Mouse (Mus musculus) stomach, embryonic 16.5 days (tissue): ENCODE measurements around the gene Kalrn. TPM values are rescaled to one million over a fixed set of nuclear protein-coding genes. Genes with fewer than 3 reads are reported as not detected.
A peak's percentile ranks its signal among the peaks of the same experiment; 100 is the strongest.

Source experiments
- ATAC-seq: fragments of 200-750 bp; cut with Nextera tagmentation; 2 replicates; pipeline ENCODE4 v1.8.0; 2017; ENCODE audit warnings: moderate number of reproducible peaks, moderate TSS enrichment; ENCODE audit not compliant: insufficient read depth, low FRiP score
- H3K27ac ChIP-seq: fragments of 300-500 bp; sonication (generic); 2 replicates; pipeline ENCODE4 v1.5.1; 2014; ENCODE audit warnings: low read length
- H3K27me3 ChIP-seq: fragments of 300-500 bp; sonication (generic); 2 replicates; pipeline ENCODE4 v1.6.1; 2014; ENCODE audit warnings: low read length, control low read depth, mixed read lengths; ENCODE audit not compliant: control insufficient read depth, insufficient read depth
- H3K36me3 ChIP-seq: fragments of 300-500 bp; sonication (generic); 2 replicates; pipeline ENCODE4 v1.6.1; 2014; ENCODE audit warnings: low read length; ENCODE audit not compliant: control insufficient read depth, insufficient read depth
- H3K4me1 ChIP-seq: fragments of 300-500 bp; sonication (generic); 2 replicates; pipeline ENCODE4 v1.6.1; 2014; ENCODE audit warnings: low read length, control low read depth, mixed read lengths; ENCODE audit not compliant: control insufficient read depth, insufficient read depth
- H3K4me2 ChIP-seq: fragments of 300-500 bp; sonication (generic); 2 replicates; pipeline ENCODE4 v1.6.1; 2014; ENCODE audit warnings: low read depth, low read length, mixed read lengths
- H3K4me3 ChIP-seq: fragments of 300-500 bp; sonication (generic); replicated peaks from 2 replicates; pipeline ENCODE4 v1.5.1; 2014; ENCODE audit warnings: mild to moderate bottlenecking, low read length
- H3K9ac ChIP-seq: fragments of 300-500 bp; sonication (generic); 2 replicates; pipeline ENCODE4 v1.6.1; 2014; ENCODE audit warnings: low read length
- H3K9me3 ChIP-seq: fragments of 300-500 bp; sonication (generic); replicated peaks from 2 replicates; pipeline ENCODE4 v1.6.1; 2016; ENCODE audit warnings: low read length, control low read depth; ENCODE audit not compliant: control insufficient read depth
- WGBS: fragments of 180-500 bp; shearing (Covaris S2); extraction: QIAGEN DNeasy Blood & Tissue Kit; methylation state at CpG from one replicate; pipeline ENCODE4 v1.1.7; 2014; 5-methylcytosine and 5-hydroxymethylcytosine counted together
- polyA plus RNA-seq: library from polyadenylated mRNA; unstranded; fragments of >200 nt; fragmentation: Nextera tagmentation; extraction: Ambion mirVana; gene quantifications from 2 replicates; pipeline ENCODE4 v1.2.1, GENCODE M21; 2015

The Kalrn gene
- polyA plus RNA-seq, 1 experiment from 2014 or later: 22.7 TPM

DNA sequence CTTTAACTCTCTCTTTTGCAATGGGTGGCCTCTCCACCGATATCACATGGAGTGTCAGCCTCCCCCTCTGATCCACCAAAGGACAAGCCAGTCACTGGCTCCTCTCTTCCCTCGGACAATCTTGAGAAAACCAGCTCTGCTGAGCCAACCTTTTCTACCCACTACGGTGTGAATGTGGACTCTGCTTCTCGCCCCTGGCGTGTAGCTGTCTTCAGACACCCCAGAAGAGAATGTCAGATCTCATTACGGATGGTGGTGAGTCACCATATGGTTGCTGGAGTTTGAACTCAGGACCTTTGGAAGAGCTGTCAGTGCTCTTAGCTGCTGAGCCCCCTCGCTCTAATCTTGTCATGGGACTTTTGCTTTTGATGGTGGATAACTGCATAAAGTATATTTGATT is 452.0 kb downstream of the Kalrn start:
- Histone ChIP-seq H3K9ac (no peak overlapping the region), H3K27ac (no peak overlapping the region), H3K4me2 (no peak overlapping the region), H3K27me3 (no peaks in the 10 kb centered on the region), H3K4me3 (no peak overlapping the region), H3K36me3 (no peaks in the 10 kb centered on the region), H3K9me3 (no peaks in the 10 kb centered on the region), H3K4me1 (no peaks in the 10 kb centered on the region)
- ATAC-seq: no peak
- 75% methylated on average over 7 of the region's 7 CpGs for WGBS

DNA sequence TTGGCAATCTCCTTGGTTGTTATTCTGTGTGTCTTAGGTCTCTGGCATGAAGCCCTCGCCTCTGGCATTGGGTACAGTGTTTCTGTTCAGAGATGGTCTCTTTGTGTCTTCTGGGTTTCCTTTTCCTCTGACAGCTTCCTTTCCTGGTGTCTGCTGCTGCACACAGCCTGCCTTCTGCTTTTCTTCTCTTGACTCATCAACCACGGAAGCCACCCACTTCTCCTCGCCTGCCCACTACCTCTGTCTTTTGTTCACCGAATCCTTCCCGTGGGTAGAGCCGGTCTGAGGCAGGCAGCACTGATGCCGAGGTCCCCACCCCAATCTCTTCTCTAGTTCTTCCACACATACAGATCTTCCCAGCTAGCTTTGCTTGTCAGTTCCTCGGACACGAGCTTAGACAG is 452.5 kb downstream of the Kalrn start:
- H3K4me2 ChIP-seq: no peak overlapping the region
- no peaks in the 10 kb centered on the region for H3K4me1 ChIP-seq
- H3K36me3 ChIP-seq: no peaks in the 10 kb centered on the region
- H3K27ac ChIP-seq: no peak overlapping the region
- H3K9me3 ChIP-seq: no peaks in the 10 kb centered on the region
- H3K27me3 ChIP-seq: no peaks in the 10 kb centered on the region
- H3K4me3 ChIP-seq: no peak overlapping the region
- H3K9ac ChIP-seq: no peak overlapping the region
- no peak for ATAC-seq
- 66% methylated on average over 9 of the region's 9 CpGs for WGBS

DNA sequence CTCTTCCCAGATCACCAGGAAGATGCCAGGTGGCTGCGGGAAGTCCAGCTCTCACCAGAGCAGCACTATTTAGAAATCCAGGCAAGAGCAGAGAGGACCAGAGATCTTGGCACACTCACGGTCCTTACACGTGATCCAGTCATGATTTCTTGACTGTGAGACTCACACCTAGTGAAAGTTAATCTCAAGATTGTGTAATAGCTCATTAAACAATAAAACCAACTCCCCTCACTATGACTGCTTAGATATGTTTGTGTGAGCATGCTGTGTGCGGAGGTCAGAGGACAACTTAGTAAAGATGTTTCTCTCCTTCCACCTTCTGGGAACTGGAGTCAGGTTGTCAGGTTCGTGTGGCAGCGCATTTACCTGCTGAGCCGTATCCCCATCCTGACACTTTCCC is 453.5 kb downstream of the Kalrn start:
- no peak overlapping the region for H3K9ac ChIP-seq

DNA sequence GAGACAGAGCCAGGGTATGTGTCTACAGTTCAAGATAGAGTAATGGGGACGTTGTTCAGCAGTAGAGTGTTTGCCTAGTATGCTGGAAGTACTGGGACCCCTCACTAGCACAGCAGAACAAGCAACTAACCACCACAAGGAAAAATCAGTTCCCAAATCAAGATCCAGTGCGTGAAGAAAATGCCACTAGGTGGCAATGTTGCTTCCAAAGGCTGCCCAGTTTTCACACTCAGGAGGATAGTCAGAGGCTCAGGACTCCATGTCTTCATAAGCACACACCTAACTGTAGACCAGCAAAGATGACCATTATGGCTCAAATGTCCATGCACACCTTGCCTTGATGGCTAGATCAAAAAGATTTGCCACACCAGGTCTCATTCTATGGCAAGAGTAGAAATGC is 454.0 kb downstream of the Kalrn start:
- no peak overlapping the region for H3K27ac ChIP-seq
- 30% methylated on average over 2 of the region's 2 CpGs for WGBS
- no peaks in the 10 kb centered on the region for H3K9me3 ChIP-seq
- H3K4me2 ChIP-seq: no peak overlapping the region
- ATAC-seq: no peak
- no peaks in the 10 kb centered on the region for H3K4me1 ChIP-seq
- no peak overlapping the region for H3K9ac ChIP-seq
- H3K4me3 ChIP-seq: no peak overlapping the region
- H3K36me3 ChIP-seq: no peaks in the 10 kb centered on the region
- no peaks in the 10 kb centered on the region for H3K27me3 ChIP-seq

More for the DNA sequence above, 453.5 kb downstream of the Kalrn start:
- Histone ChIP-seq H3K4me1 (no peaks in the 10 kb centered on the region), H3K36me3 (no peaks in the 10 kb centered on the region), H3K27me3 (no peaks in the 10 kb centered on the region), H3K4me2 (no peak overlapping the region), H3K4me3 (no peak overlapping the region), H3K9me3 (no peaks in the 10 kb centered on the region), H3K27ac (no peak overlapping the region)
- WGBS: 84% methylated on average over 7 of the region's 7 CpGs
- no peak for ATAC-seq

DNA sequence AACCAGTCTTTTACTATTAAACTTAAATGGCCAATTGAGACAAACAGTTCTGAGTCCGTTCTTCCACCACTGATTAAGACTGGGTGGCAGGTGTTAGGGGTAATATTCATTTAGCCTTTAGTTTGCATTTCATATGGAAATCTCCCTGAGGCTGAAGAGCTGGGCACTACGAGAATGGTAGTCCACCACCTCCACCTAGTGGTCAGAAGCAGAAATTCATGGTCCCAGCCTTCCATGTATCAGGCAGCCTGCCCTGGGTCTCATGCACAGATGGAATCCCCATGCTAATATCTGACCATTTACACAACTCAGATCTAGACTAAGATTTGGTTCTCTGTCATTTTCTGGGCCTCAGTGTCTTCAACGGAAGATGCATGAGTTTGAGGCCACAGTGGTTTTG is 458.7 kb downstream of the Kalrn start:
- Histone ChIP-seq H3K9ac (no peak overlapping the region), H3K9me3 (no peaks in the 10 kb centered on the region), H3K4me2 (no peak overlapping the region), H3K4me3 (no peak overlapping the region), H3K4me1 (no peaks in the 10 kb centered on the region), H3K27me3 (no peaks in the 10 kb centered on the region), H3K36me3 (no peaks in the 10 kb centered on the region), H3K27ac (no peak overlapping the region)
- 6% methylated on average over 3 of the region's 3 CpGs for whole genome bisulfite sequencing
- ATAC-seq: no peak

DNA sequence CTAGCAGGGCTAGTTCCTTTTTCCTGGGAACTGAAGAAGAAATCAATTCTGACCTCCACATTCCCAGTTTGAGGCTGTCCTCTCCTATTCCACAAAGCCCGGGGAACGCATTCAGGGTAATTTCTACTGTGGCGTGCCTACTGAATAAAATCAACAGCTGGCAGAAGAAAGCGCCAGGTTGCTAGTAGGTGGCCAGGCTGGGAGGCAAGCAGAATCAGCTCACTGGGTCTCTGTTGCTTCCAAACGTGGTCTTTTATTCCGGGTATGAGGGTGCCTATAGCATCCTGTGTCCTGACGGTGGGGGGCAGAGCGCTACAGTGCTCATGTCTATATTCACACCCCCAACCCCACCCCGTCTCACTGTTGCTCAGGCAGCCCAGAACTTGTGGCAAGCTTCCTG is 460.2 kb downstream of the Kalrn start:
- H3K27me3 ChIP-seq: no peaks in the 10 kb centered on the region
- no peaks in the 10 kb centered on the region for H3K9me3 ChIP-seq
- H3K27ac ChIP-seq: no peak overlapping the region
- no peaks in the 10 kb centered on the region for H3K4me1 ChIP-seq
- H3K9ac ChIP-seq: no peak overlapping the region
- H3K4me2 ChIP-seq: no peak overlapping the region
- 87% methylated on average over 9 of the region's 9 CpGs for WGBS
- H3K4me3 ChIP-seq: no peak overlapping the region
- H3K36me3 ChIP-seq: no peaks in the 10 kb centered on the region
- ATAC-seq: no peak

DNA sequence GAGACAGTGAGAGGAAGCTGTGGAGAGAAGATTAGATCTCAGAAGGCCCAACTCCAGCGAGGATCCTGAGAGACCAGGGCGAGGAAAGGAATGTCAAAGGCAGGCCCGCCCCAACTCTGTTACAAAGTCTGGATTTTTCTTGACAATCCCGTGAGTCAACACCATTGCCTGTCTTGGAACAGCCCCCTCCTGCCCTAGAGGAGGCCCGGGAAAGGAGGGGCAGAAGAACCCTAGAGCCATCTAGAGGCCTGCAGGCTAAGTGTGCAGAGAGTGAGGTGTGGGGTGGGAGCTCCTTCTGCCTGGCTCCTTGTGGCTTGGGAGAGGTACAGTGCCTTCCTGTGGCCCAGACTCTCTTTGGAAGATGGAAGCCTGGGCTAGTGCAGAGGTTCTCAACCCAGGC is 460.8 kb downstream of the Kalrn start:
- H3K27ac ChIP-seq: no peak overlapping the region
- H3K9me3 ChIP-seq: no peaks in the 10 kb centered on the region
- no peak overlapping the region for H3K4me2 ChIP-seq
- no peaks in the 10 kb centered on the region for H3K27me3 ChIP-seq
- no peaks in the 10 kb centered on the region for H3K4me1 ChIP-seq
- 26% methylated on average over 5 of the region's 5 CpGs for whole genome bisulfite sequencing
- ATAC-seq: peak; percentile 70
- no peak overlapping the region for H3K9ac ChIP-seq
- H3K36me3 ChIP-seq: no peaks in the 10 kb centered on the region
- no peak overlapping the region for H3K4me3 ChIP-seq

DNA sequence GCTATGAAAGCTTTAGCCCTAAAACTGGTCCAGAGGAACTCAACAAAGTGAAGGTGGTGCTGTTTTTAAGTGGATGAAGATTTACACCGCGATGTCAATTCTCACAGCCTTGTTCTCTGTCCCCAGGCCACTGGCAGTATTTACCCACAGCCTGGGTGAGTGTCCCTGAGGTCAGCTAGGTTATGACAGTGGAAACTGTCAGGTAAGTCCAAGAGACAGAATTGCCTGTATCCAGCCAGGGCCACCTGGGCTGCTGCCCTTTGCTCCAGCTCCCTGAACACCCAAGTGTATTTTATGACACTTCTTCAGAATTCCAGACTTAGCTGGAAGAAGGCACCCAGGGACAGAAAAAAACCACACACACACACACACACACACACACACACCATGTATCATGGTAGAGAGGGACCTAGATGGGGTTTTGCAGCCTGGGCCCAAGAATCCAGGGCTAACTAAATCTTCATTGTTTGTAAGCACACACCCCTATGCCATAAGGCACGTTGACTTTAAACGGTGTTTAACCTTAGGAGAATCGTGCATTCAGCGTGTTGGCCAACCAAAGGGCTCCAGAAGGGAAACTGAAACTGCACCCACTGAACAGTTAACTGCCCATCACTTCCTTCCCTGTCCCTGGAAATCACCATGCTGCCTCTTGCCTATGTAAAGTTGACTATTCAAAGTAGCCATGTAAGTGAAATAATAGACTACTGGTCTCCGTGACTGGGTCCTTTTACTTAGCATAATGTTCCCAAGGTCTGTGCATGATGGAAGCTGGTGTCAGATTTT is 462.3 kb downstream of the Kalrn start:
- Histone ChIP-seq H3K36me3 (no peaks in the 10 kb centered on the region), H3K9me3 (no peaks in the 10 kb centered on the region), H3K27ac (no peak overlapping the region), H3K4me1 (no peaks in the 10 kb centered on the region), H3K4me2 (no peak overlapping the region), H3K9ac (no peak overlapping the region), H3K4me3 (no peak overlapping the region), H3K27me3 (no peaks in the 10 kb centered on the region)
- WGBS: 81% methylated on average over 7 of the region's 7 CpGs
- no peak for ATAC-seq

DNA sequence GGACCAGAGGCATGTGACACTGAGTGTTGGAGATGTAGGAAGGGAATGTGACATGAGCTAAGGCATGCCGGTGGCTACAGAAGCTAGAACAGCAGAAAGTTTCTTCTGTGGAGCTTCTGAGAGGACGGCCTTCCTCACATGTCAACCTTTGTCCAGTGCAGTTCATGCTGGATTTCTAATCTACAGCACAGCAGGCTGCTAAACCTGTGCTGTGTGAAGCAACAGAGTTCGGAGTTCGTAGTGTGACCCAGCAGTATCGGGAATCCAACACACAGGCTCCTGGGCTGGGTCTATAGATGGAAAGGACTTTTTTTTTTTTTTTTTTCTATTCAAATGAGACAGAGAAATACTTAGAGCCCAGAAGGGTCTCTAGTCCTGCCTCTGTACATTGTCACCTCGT is 468.9 kb downstream of the Kalrn start:
- Histone ChIP-seq H3K27me3 (no peaks in the 10 kb centered on the region), H3K4me3 (no peak overlapping the region), H3K36me3 (no peaks in the 10 kb centered on the region), H3K9ac (no peak overlapping the region), H3K9me3 (no peaks in the 10 kb centered on the region), H3K4me1 (no peaks in the 10 kb centered on the region), H3K4me2 (no peak overlapping the region), H3K27ac (no peak overlapping the region)
- ATAC-seq: no peak
- 81% methylated on average over 6 of the region's 6 CpGs for WGBS
